Mouse (Mus musculus): ENCODE results near the gene Ednra. TPM values are rescaled to one million over a fixed set of nuclear protein-coding genes. Genes with fewer than 3 reads are reported as not detected.

The Ednra gene
- 7.7 and 10.0 TPM in 2 replicates for polyA plus RNA-seq (2015; fragmentation: Nextera tagmentation; extraction: Ambion mirVana)

GRCm38 (mm10) chr8:77724046-77724930, at the start of gene Ednra:
TSS of gene Ednra (minus strand) at chr8:77724464.
- Histone ChIP-seq H3K4me3 (replicated peaks) (peak within 1 kb of the TSS; percentile 46), H3K36me3 (no peaks in the 10 kb centered on the region), H3K9me3 (replicated peaks) (no peaks in the 10 kb centered on the region), H3K27ac (replicated peaks) (peak within 1 kb of the TSS; percentile 80), H3K27me3 (replicated peaks) (no peaks in the 10 kb centered on the region; the same call in 1 of the 2 replicates), H3K9ac (replicated peaks) (peak within 1 kb of the TSS; percentile 44), H3K4me1 (peaks cover 11% of the 10 kb centered on the region), H3K4me2 (peak within 1 kb of the TSS; percentile 88)
- ATAC-seq (ENCODE audit: low FRiP score), result peak; percentile 86
- WGBS, result 3% methylated on average over 27 of the region's 27 CpGs

GRCm38 (mm10) chr8:77773831-77774230, 49.6 kb upstream of the Ednra start:
- H3K9me3 ChIP-seq (replicated peaks), result no peaks in the 10 kb centered on the region
- H3K36me3 ChIP-seq, result no peaks in the 10 kb centered on the region
- H3K27ac ChIP-seq (replicated peaks), result no peak overlapping the region
- no peak overlapping the region for H3K9ac ChIP-seq (replicated peaks)
- H3K4me3 ChIP-seq (replicated peaks), result no peak overlapping the region
- 87% methylated on average over 4 of the region's 4 CpGs for WGBS
- ATAC-seq (ENCODE audit: low FRiP score), result no peak
- no peaks in the 10 kb centered on the region for H3K4me1 ChIP-seq
- H3K27me3 ChIP-seq (replicated peaks), result no peaks in the 10 kb centered on the region
- no peak overlapping the region for H3K4me2 ChIP-seq

- Histone ChIP-seq H3K27me3 (replicated peaks) (no peaks in the 10 kb centered on the region), H3K27ac (replicated peaks) (no peak overlapping the region), H3K9me3 (replicated peaks) (no peaks in the 10 kb centered on the region), H3K4me2 (no peak overlapping the region), H3K36me3 (no peaks in the 10 kb centered on the region), H3K4me3 (replicated peaks) (no peak overlapping the region), H3K9ac (replicated peaks) (no peak overlapping the region), H3K4me1 (no peaks in the 10 kb centered on the region)
- no peak for ATAC-seq (ENCODE audit: low FRiP score)
- WGBS, result 78% methylated on average over 5 of the region's 5 CpGs
Measured at GRCm38 (mm10) chr8:77773256-77773655, 49.0 kb upstream of the Ednra start.

GRCm38 (mm10) chr8:77772210-77772886, 48.1 kb upstream of the Ednra start:
- no peak for ATAC-seq (ENCODE audit: low FRiP score)
- WGBS, result 47% methylated on average over 5 of the region's 5 CpGs
- no peak overlapping the region for H3K9ac ChIP-seq (replicated peaks)
- no peak overlapping the region for H3K27ac ChIP-seq (replicated peaks)
- no peaks in the 10 kb centered on the region for H3K27me3 ChIP-seq (replicated peaks)
- no peaks in the 10 kb centered on the region for H3K36me3 ChIP-seq
- H3K9me3 ChIP-seq (replicated peaks), result 0 out of 2 replicates have a peak, but pooled peaks cover 3% of the 10 kb centered on the region
- H3K4me3 ChIP-seq (replicated peaks), result no peak overlapping the region
- no peak overlapping the region for H3K4me2 ChIP-seq
- H3K4me1 ChIP-seq, result no peaks in the 10 kb centered on the region

- no peaks in the 10 kb centered on the region for H3K36me3 ChIP-seq
- 0 out of 2 replicates have a peak, but pooled peaks cover 3% of the 10 kb centered on the region for H3K9me3 ChIP-seq (replicated peaks)
- no peak for ATAC-seq (ENCODE audit: low FRiP score)
- no peak overlapping the region for H3K4me2 ChIP-seq
- no peaks in the 10 kb centered on the region for H3K27me3 ChIP-seq (replicated peaks)
- 79% methylated on average over 3 of the region's 3 CpGs for WGBS
- H3K4me3 ChIP-seq (replicated peaks), result no peak overlapping the region
- H3K4me1 ChIP-seq, result no peaks in the 10 kb centered on the region
- no peak overlapping the region for H3K9ac ChIP-seq (replicated peaks)
- H3K27ac ChIP-seq (replicated peaks), result no peak overlapping the region
Measured at GRCm38 (mm10) chr8:77770966-77771365, 46.7 kb upstream of the Ednra start.

GRCm38 (mm10) chr8:77768916-77769315, 44.7 kb upstream of the Ednra start:
- Histone ChIP-seq H3K27ac (replicated peaks) (no peak overlapping the region), H3K4me2 (no peak overlapping the region), H3K4me3 (replicated peaks) (no peak overlapping the region), H3K27me3 (replicated peaks) (no peaks in the 10 kb centered on the region), H3K36me3 (no peaks in the 10 kb centered on the region), H3K4me1 (no peaks in the 10 kb centered on the region), H3K9ac (replicated peaks) (no peak overlapping the region), H3K9me3 (replicated peaks) (0 out of 2 replicates have a peak, but pooled peaks cover 3% of the 10 kb centered on the region)
- no peak for ATAC-seq (ENCODE audit: low FRiP score)
- 88% methylated on average over 5 of the region's 5 CpGs for WGBS

- no peak for ATAC-seq (ENCODE audit: low FRiP score)
- no peaks in the 10 kb centered on the region for H3K4me1 ChIP-seq
- no peaks in the 10 kb centered on the region for H3K36me3 ChIP-seq
- H3K27me3 ChIP-seq (replicated peaks), result no peaks in the 10 kb centered on the region
- H3K9me3 ChIP-seq (replicated peaks), result 0 out of 2 replicates have a peak, but pooled peaks cover 3% of the 10 kb centered on the region
- H3K4me2 ChIP-seq, result no peak overlapping the region
- H3K27ac ChIP-seq (replicated peaks), result no peak overlapping the region
- no peak overlapping the region for H3K4me3 ChIP-seq (replicated peaks)
- WGBS, result 77% methylated on average over 8 of the region's 8 CpGs
- H3K9ac ChIP-seq (replicated peaks), result no peak overlapping the region
Measured at GRCm38 (mm10) chr8:77764253-77764652, 40.0 kb upstream of the Ednra start.

GRCm38 (mm10) chr8:77762967-77763366, 38.7 kb upstream of the Ednra start:
- Histone ChIP-seq H3K36me3 (no peaks in the 10 kb centered on the region), H3K27me3 (replicated peaks) (no peaks in the 10 kb centered on the region), H3K9me3 (replicated peaks) (0 out of 2 replicates have a peak, but pooled peaks cover 3% of the 10 kb centered on the region), H3K27ac (replicated peaks) (no peak overlapping the region), H3K9ac (replicated peaks) (no peak overlapping the region), H3K4me1 (no peaks in the 10 kb centered on the region), H3K4me3 (replicated peaks) (no peak overlapping the region), H3K4me2 (no peak overlapping the region)
- no peak for ATAC-seq (ENCODE audit: low FRiP score)
- 72% methylated on average over 3 of the region's 3 CpGs for WGBS

- Histone ChIP-seq H3K36me3 (no peaks in the 10 kb centered on the region), H3K4me3 (replicated peaks) (no peak overlapping the region), H3K4me2 (no peak overlapping the region), H3K9me3 (replicated peaks) (no peaks in the 10 kb centered on the region), H3K27ac (replicated peaks) (no peak overlapping the region), H3K27me3 (replicated peaks) (no peaks in the 10 kb centered on the region), H3K4me1 (no peaks in the 10 kb centered on the region), H3K9ac (replicated peaks) (no peak overlapping the region)
- 68% methylated on average over 4 of the region's 4 CpGs for WGBS
- no peak for ATAC-seq (ENCODE audit: low FRiP score)
Measured at GRCm38 (mm10) chr8:77755441-77755840, 31.2 kb upstream of the Ednra start.

GRCm38 (mm10) chr8:77753796-77754195, 29.5 kb upstream of the Ednra start:
- H3K4me1 ChIP-seq, result no peaks in the 10 kb centered on the region
- H3K36me3 ChIP-seq, result no peaks in the 10 kb centered on the region
- no peaks in the 10 kb centered on the region for H3K27me3 ChIP-seq (replicated peaks)
- ATAC-seq (ENCODE audit: low FRiP score), result no peak
- H3K27ac ChIP-seq (replicated peaks), result no peak overlapping the region
- no peak overlapping the region for H3K4me3 ChIP-seq (replicated peaks)
- WGBS, result 88% methylated on average over 5 of the region's 5 CpGs
- H3K4me2 ChIP-seq, result no peak overlapping the region
- H3K9ac ChIP-seq (replicated peaks), result no peak overlapping the region
- H3K9me3 ChIP-seq (replicated peaks), result no peaks in the 10 kb centered on the region

- Histone ChIP-seq H3K36me3 (no peaks in the 10 kb centered on the region), H3K4me2 (no peak overlapping the region), H3K9me3 (replicated peaks) (no peaks in the 10 kb centered on the region), H3K4me3 (replicated peaks) (no peak overlapping the region), H3K9ac (replicated peaks) (no peak overlapping the region), H3K4me1 (no peaks in the 10 kb centered on the region), H3K27ac (replicated peaks) (no peak overlapping the region), H3K27me3 (replicated peaks) (no peaks in the 10 kb centered on the region)
- WGBS, result 76% methylated on average over 3 of the region's 3 CpGs
- ATAC-seq (ENCODE audit: low FRiP score), result no peak
Measured at GRCm38 (mm10) chr8:77752041-77752440, 27.8 kb upstream of the Ednra start.

- Histone ChIP-seq H3K36me3 (no peaks in the 10 kb centered on the region), H3K4me2 (no peak overlapping the region), H3K27me3 (replicated peaks) (no peaks in the 10 kb centered on the region), H3K9me3 (replicated peaks) (no peaks in the 10 kb centered on the region), H3K4me3 (replicated peaks) (no peak overlapping the region), H3K4me1 (no peaks in the 10 kb centered on the region), H3K27ac (replicated peaks) (no peak overlapping the region), H3K9ac (replicated peaks) (no peak overlapping the region)
- WGBS, result 40% methylated on average over 4 of the region's 4 CpGs
- no peak for ATAC-seq (ENCODE audit: low FRiP score)
Measured at GRCm38 (mm10) chr8:77750407-77750806, 26.1 kb upstream of the Ednra start.
